Mouse (Mus musculus): ENCODE results near the gene Rnf225. TPM values are rescaled to one million over a fixed set of nuclear protein-coding genes. Genes with fewer than 3 reads are reported as not detected.
"Not testable (repeated sequence)": the region's sequence is repeated elsewhere in the genome, so short reads cannot be mapped to it uniquely, and the experiment has no call there.

Gene Rnf225
- polyA plus RNA-seq, 2 experiments from 2014 or later = not detected

- no peak for ATAC-seq
These were observed 6.5 kb downstream of the Rnf225 start for GRCm38 (mm10) chr7:12933615-12934140.

GRCm38 (mm10) chr7:12934808-12935207 is 7.6 kb downstream of the Rnf225 start:
- no peak for ATAC-seq

GRCm38 (mm10) chr7:12937254-12937803 is 10.1 kb downstream of the Rnf225 start:
- not testable (repeated sequence) for ATAC-seq

GRCm38 (mm10) chr7:12940599-12940998 is 13.4 kb downstream of the Rnf225 start:
- no peak for ATAC-seq

- ATAC-seq = peak; percentile 75
These were observed 16.3 kb downstream of the Rnf225 start for GRCm38 (mm10) chr7:12943488-12943887.

- peak; percentile 98 for ATAC-seq
These were observed 22.0 kb downstream of the Rnf225 start for GRCm38 (mm10) chr7:12949032-12949871.

- ATAC-seq = peak; percentile 20
These were observed 22.6 kb downstream of the Rnf225 start for GRCm38 (mm10) chr7:12949872-12950229.

- no peak for ATAC-seq
These were observed 27.7 kb downstream of the Rnf225 start for GRCm38 (mm10) chr7:12954896-12955295.

GRCm38 (mm10) chr7:12957511-12957910 is 30.3 kb downstream of the Rnf225 start:
- no peak for ATAC-seq

GRCm38 (mm10) chr7:12958948-12959347 is 31.7 kb downstream of the Rnf225 start:
- no peak for ATAC-seq

GRCm38 (mm10) chr7:12959718-12960117 is 32.5 kb downstream of the Rnf225 start:
- ATAC-seq = no peak

GRCm38 (mm10) chr7:12961511-12962141 is 34.4 kb downstream of the Rnf225 start:
- peak; percentile 70 for ATAC-seq

- peak; percentile 84 for ATAC-seq
These were observed 38.5 kb downstream of the Rnf225 start, which contains the start of gene Zfp324 for GRCm38 (mm10) chr7:12965678-12966091. Gene Zfp324, plus strand, starts transcription at chr7:12965838.

- ATAC-seq = peak; percentile 26
These were observed 39.1 kb downstream of the Rnf225 start for GRCm38 (mm10) chr7:12966104-12966845.

GRCm38 (mm10) chr7:12970906-12971305 is 43.7 kb downstream of the Rnf225 start:
- ATAC-seq = no peak

GRCm38 (mm10) chr7:12977682-12978389 is 50.6 kb downstream of the Rnf225 start, which contains the start of gene Zfp446:
Gene Zfp446, plus strand, starts transcription at chr7:12977848.
- ATAC-seq = peak; percentile 95

- ATAC-seq = no peak
These were observed 51.9 kb downstream of the Rnf225 start for GRCm38 (mm10) chr7:12978931-12979722.

GRCm38 (mm10) chr7:12979776-12980175 is 52.6 kb downstream of the Rnf225 start:
- ATAC-seq = no peak

- no peak for ATAC-seq
These were observed 53.1 kb downstream of the Rnf225 start for GRCm38 (mm10) chr7:12980291-12980690.

Measured in activated CD4-positive, CD25-positive, alpha-beta regulatory T cell, adult 4 months (primary cell).